Mouse (Mus musculus): Measurements from ENCODE around the gene Brca1.
"Not testable (repeated sequence)": the region's sequence is repeated elsewhere in the genome, so short reads cannot be mapped to it uniquely, and the experiment has no call there.

Gene Brca1

DNA sequence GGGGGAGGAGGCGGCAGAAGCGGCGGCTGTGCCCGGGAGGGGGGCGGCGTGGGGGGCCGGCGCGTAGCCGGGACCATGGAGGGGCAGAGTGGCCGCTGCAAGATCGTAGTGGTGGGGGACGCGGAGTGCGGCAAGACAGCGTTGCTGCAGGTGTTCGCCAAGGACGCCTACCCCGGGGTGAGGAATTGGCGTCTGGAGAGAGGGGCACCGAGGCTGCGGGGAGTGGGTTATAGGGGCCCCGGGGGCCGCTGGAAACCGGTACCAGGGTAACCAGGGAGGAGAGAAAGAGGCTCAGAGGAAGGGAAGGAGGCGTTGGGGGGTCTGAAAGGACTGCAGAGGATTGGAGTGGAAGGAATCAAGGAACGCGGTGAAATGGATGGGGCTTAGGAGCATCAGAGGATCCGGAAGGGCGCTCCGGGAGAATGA, 83.5 kb downstream of the Brca1 start:
- DNase-seq: no peak

- peak; percentile 85 for DNase-seq
These were observed 84.1 kb downstream of the Brca1 start for GRCm38 (mm10) chr11:101467477-101468262.

DNA sequence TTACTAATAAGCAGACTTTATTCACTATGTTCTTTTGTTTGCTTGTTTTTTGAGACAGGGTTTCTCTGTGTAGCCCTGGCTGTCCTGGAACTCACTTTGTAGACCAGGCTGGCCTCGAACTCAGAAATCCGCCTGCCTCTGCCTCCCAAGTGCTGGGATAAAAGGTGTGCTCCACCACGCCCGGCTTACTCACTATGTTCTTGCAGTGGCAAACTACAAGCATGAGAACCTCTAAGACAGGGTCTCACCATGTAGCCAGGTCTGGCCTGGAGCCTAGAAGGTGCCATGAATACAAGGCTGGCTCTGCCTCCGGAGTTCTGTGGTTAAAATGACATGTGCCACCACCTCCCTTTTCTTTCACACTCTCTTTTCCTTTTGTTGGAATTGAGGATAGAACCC, 85.2 kb downstream of the Brca1 start:
- DNase-seq: not testable (repeated sequence)

GRCm38 (mm10) chr11:101465869-101466551, 85.7 kb downstream of the Brca1 start, which contains the start of gene Vat1:
Gene Vat1 (minus strand): TSS chr11:101466230.
- peak; percentile 89 for DNase-seq

GRCm38 (mm10) chr11:101465101-101465868, 86.5 kb downstream of the Brca1 start:
- peak; percentile 76 for DNase-seq

GRCm38 (mm10) chr11:101464211-101465100, 87.3 kb downstream of the Brca1 start, which contains the start of gene Rnd2:
Gene Rnd2 (plus strand): TSS chr11:101464999.
- peak; percentile 47 for DNase-seq

DNA sequence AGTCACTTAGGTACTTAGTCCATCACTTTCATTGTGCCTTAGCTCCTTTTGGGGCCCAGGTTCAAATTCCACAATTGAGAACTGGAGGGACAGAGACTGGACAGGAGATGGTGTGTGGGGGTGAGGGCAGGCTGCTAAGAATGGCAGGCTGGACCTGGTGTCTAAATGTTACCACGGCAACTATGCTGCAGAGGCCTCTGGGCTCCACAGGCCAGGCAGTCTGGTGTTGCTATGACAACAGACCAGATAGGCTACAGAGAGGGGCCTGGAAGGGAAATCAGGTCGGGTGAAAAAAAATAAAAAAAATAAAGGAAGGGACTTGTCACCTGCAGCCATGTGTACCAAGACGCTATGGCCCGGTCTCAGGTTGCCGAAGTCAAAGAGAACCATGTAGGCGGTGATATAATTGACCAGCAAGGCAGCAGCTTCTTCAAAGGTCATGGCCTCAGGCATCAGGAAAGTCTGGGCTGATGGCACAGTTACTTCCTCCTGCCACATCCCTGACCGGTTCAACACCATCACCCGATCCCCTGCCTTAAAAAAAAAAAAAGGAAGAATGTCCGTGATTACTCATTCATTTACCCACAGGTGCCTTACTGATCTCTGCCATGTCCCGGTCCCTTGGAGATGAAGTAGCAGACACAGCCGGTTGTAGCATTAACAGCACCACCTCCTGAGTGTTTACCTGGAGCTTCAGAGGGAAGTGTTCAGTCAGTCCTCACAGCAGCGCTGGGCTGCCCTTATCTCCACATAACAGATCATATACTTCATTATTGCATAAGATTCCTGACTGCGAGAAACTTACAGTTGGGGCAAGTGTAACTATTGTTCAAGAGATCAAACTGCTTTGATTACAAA, 88.9 kb downstream of the Brca1 start:
- no peak for DNase-seq

DNA sequence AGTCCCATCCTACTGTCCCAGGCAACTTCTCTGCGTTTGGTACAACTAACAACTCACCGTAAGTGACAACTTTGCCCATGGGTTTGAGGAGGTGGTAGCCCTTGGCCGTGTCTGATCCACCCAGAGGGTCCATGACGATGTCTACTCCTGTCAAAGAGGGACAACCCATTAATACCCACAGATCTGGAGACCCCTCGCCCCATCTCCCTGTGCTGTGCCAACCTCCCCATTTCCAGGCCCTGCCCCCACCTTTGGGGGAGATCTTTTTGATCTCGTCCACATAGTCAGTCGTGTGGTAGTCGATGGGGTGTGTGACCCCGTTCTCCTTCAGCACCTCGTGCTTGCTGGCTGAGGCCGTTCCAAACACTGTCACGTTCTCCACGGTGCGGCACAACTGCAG, 89.6 kb downstream of the Brca1 start:
- DNase-seq: no peak

- no peak for DNase-seq
These were observed 91.4 kb downstream of the Brca1 start for GRCm38 (mm10) chr11:101460321-101460720.

GRCm38 (mm10) chr11:101459716-101460115, 92.0 kb downstream of the Brca1 start:
- DNase-seq: peak; percentile 68

DNA sequence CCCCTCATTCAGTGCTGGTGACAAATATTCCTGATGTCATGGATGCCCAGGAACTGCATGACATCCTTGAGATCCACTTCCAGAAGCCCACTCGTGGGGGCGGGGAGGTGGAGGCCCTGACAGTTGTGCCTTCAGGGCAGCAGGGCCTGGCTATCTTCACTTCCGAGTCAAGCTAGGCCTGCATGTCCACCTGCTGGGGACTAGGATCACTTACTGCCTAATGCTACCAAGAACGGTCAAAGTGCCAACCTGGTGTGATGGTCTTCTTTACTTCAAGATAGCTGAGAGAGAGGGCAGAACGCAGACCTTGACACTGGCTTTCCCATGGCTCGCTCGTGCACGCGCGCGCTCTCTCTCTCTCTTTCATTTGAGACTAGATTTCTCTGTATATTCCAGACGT, 93.5 kb downstream of the Brca1 start:
- DNase-seq: no peak

DNA sequence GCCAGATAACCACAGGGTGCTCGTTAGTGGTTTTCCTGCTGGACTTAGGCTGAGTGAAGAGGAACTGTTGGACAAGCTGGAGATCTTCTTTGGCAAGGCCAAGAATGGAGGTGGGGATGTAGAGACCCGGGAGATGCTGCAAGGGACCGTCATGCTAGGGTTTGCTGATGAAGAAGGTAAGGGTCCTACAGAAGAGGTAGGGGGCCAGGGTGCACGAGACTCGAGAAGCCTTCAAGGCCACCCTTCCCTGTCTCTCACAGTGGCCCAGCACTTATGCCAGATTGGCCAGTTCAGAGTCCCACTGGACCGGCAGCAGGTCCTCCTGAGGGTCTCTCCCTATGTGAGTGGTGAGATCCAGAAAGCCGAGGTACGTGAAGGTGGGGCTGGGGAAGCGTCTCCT, 94.1 kb downstream of the Brca1 start:
- no peak for DNase-seq

GRCm38 (mm10) chr11:101455627-101456026, 96.1 kb downstream of the Brca1 start:
- DNase-seq: no peak

DNA sequence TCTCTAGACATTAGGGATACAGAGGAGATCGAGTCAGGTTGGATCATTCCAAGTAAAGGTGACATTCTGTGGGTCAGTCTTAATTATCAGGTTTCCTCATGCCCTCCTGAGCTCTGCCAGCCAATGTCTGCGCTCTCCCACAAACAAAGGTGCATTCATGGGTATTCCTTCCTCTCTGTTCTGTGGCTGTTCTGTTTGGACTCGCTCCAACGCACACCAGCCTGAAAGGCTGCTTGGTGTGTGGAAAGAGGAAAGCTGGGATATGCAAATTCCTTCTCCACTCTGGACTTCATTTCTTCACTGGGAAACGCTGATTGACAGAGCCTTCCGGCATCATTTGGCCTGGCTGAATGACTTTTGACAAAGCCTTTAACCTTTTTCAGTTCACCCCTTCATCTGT, 97.1 kb downstream of the Brca1 start:
- DNase-seq: peak; percentile 33

DNA sequence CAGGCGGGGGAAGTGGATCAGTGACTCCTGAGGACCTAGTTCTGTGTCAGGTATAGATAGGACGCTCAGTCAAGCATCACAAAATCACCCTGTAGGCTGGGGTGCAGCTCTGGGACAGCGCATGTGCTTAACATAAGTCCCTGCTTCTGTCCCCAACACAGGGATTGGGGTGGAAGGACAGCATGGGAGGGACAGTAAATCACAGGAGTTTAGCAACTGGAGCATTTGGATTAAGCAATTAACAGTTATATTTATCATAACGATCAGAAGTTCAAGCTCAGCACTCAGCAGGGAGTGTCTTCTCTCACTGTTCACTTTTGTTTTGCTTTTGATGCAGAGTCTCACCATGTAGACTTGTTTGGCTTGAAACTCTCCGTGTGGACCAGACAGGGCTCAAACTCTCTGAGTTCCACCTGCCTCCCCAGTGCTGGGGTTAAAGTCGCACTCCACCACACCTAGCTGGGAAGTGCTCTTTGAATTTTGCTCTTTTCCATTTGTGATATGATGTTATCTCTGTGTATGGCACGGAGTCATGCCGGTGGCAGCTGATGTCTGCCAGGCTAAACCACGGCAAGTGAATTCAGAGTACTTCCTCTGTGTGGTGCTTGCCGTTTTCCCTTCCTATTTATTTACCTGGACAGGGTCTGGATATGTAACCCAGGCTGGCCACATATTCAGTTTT, 99.5 kb downstream of the Brca1 start:
- DNase-seq: no peak

DNA sequence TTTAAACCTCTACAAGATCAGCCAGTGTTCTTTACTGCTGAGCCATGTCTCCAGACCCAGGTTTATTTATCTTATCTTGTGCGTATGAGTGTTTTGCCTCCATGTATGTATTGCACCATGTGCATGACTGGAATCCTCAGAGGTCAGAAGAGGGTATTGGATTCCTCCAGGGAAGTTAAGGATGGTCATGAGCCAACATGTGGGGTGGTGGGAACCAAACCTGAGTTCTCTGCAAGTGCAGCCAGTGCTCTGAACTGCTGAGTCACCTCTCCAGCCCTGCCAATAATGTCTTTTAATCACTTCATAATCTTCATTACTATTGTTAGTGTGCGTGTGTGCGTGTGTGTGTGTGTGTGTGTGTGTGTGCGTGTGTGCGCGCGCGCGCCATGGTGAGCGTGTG, 100.2 kb downstream of the Brca1 start:
- DNase-seq: no peak

- DNase-seq: peak; percentile 35
These were observed 101.4 kb downstream of the Brca1 start for GRCm38 (mm10) chr11:101450394-101450793.

DNA sequence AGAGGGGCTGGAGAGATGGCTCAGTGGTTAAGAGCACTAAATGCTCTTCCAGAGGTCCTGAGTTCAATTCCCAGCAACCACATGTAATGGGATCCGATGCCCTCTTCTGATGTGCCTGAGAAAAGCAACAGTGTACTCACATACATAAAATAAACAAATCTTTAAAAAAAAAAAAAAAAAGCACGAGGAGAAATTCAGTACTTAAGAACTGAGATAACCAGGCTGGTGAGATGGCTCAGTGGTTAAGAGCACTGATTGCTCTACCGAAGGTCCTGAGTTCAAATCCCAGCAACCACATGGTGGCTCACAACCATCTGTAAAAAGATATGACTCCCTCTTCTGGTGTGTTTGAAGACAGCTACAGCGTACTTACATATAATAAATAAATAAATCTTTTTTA, 102.2 kb downstream of the Brca1 start:
- not testable (repeated sequence) for DNase-seq

- no peak for DNase-seq
These were observed 102.9 kb downstream of the Brca1 start for GRCm38 (mm10) chr11:101448899-101449298.

- DNase-seq: peak; percentile 85
These were observed 103.4 kb downstream of the Brca1 start, which contains the start of gene Ifi35 for GRCm38 (mm10) chr11:101448274-101448746. Gene Ifi35 (plus strand): TSS chr11:101448407.
